10 mouse cellular contexts compared by ENCODE assay signal in the genomic region with DNA sequence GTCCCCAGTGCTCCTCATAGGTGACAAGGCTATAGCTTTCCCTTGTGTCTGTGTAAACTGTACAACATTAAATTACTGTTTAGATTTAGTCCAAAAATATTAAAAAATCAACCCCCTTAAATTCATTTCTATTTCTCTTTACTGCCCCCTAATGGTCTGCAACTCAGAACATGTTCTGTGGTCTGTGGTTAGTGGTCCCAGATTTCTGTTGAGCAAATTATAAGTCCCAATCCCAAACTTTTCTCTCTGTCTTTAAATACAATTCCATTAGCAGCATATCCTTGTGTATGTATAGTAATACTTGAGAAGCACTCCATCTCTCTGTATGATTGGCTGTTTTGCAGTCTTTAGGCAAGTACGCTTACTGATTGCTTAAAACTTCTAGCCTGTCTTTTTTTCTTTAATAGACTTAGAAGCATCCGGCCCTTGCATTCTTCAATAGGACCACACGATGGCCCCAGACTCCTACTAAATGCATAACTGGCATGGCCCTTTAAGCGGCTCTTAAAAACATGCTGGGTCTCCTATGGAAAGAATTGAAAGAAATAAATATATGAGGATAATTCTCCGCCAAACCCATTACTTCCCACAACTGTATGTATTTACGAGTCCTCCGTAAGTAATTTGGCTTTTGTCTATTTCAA. TPM values are rescaled to one million over a fixed set of nuclear protein-coding genes. Genes with fewer than 3 reads are reported as not detected.
DNase-seq lines count a peak whose midpoint lies in the region; ATAC-seq and TF ChIP-seq lines count a peak whose summit lies in the region.
"Had no signal": no experiment of that assay in that cellular context is flagged by ENCODE, and none has a peak within 500 bp of the region (broad histone marks: within the 10 kb centered on the region; RNA-seq: fewer than 3 reads in every experiment).

No protein-coding gene starts in this region.

- H3K36me3 ChIP-seq in embryonic facial prominence, embryonic 10.5 days (replicated peaks), result no peaks in the 10 kb centered on the region
- no peaks in the 10 kb centered on the region for H3K36me3 ChIP-seq in lung, embryonic 14.5 days (ENCODE audit: insufficient read depth)
- H3K36me3 ChIP-seq: embryonic facial prominence, embryonic 15.5 days; liver, embryonic 15.5 days had no signal

- H3K27me3 ChIP-seq in embryonic facial prominence, embryonic 10.5 days (replicated peaks; ENCODE audit: low read depth, poor library complexity, severe bottlenecking), result no peaks in the 10 kb centered on the region
- no peaks in the 10 kb centered on the region for H3K27me3 ChIP-seq in lung, embryonic 14.5 days (ENCODE audit: insufficient read depth, low read length)
- H3K27me3 ChIP-seq: embryonic facial prominence, embryonic 15.5 days; liver, embryonic 15.5 days had no signal

- TF ChIP-seq POLR2A in lung, adult 2 months (IDR thresholded peaks at IDR 0.05; ENCODE audit: borderline replicate concordance, extremely low read depth, low read depth, low read length), result no peak

- peak; percentile 6 to 10 for DNase-seq in lung, adult 18-20 months
- no peak for DNase-seq in lung, adult 2 months
- peak; percentile 54 for DNase-seq in Muller cell, postnatal 12 days (ENCODE audit: inconsistent ontology term)
- peak; percentile 39 for DNase-seq in embryonic facial prominence, embryonic 10.5 days (ENCODE audit: low spot score)
- peak; percentile 45 for DNase-seq in kidney, adult 18-20 months
- peak; percentile 84 for DNase-seq in lung, embryonic 14.5 days
- peak; percentile 72 to 75 for DNase-seq in right cerebral cortex, adult 2 months (ENCODE audit: low spot score in 2 of 2)
- no peak for DNase-seq in gastrocnemius, adult 8-10 months (ENCODE audit: low spot score in 2 of 2)

- no peak overlapping the region for H3K4me3 ChIP-seq in lung, adult 2 months (replicated peaks; ENCODE audit: extremely low read depth, low read depth, low read length)
- no peak overlapping the region for H3K4me3 ChIP-seq in embryonic facial prominence, embryonic 10.5 days
- no peak overlapping the region for H3K4me3 ChIP-seq in lung, embryonic 14.5 days (ENCODE audit: low read depth, low read length)
- H3K4me3 ChIP-seq: embryonic facial prominence, embryonic 15.5 days; liver, embryonic 15.5 days had no signal

- TF ChIP-seq CTCF in lung, adult 2 months (IDR thresholded peaks at IDR 0.05; ENCODE audit: insufficient read depth, low read length), result no peak
- TF ChIP-seq CTCF in lung, embryonic 14.5 days (IDR thresholded peaks at IDR 0.05; ENCODE audit: low read depth), result peak; percentile 58

- no peak overlapping the region for H3K9ac ChIP-seq in lung, embryonic 14.5 days
- H3K9ac ChIP-seq: embryonic facial prominence, embryonic 15.5 days; liver, embryonic 15.5 days had no signal

- no peak overlapping the region for H3K4me2 ChIP-seq in lung, embryonic 14.5 days
- H3K4me2 ChIP-seq: embryonic facial prominence, embryonic 15.5 days; liver, embryonic 15.5 days had no signal

- peak; percentile 56; the same call in 1 of the 2 replicates for ATAC-seq in lung, embryonic 14.5 days (ENCODE audit: insufficient read depth)

- H3K27ac ChIP-seq in embryonic facial prominence, embryonic 10.5 days (replicated peaks), result no peak overlapping the region
- H3K27ac ChIP-seq in lung, embryonic 14.5 days (ENCODE audit: low read depth), result no peak overlapping the region
- H3K27ac ChIP-seq: embryonic facial prominence, embryonic 15.5 days; liver, embryonic 15.5 days had no signal

- no peaks in the 10 kb centered on the region for H3K4me1 ChIP-seq in lung, adult 2 months (ENCODE audit: control insufficient read depth, insufficient read depth, low read length)
- H3K4me1 ChIP-seq in embryonic facial prominence, embryonic 10.5 days, result no peaks in the 10 kb centered on the region
- no peaks in the 10 kb centered on the region for H3K4me1 ChIP-seq in lung, embryonic 14.5 days (ENCODE audit: insufficient read depth)
- H3K4me1 ChIP-seq: embryonic facial prominence, embryonic 15.5 days; liver, embryonic 15.5 days had no signal

- no peaks in the 10 kb centered on the region for H3K9me3 ChIP-seq in embryonic facial prominence, embryonic 10.5 days
- H3K9me3 ChIP-seq in lung, embryonic 14.5 days (ENCODE audit: low read depth, low read length), result no peaks in the 10 kb centered on the region
- H3K9me3 ChIP-seq: embryonic facial prominence, embryonic 15.5 days; liver, embryonic 15.5 days had no signal

- WGBS in lung, adult 2 months, result 40% methylated on average over 7 of the region's 7 CpGs
- WGBS in embryonic facial prominence, embryonic 10.5 days, result 54% methylated on average over 7 of the region's 7 CpGs
- WGBS in lung, embryonic 14.5 days, result 47% methylated on average over 7 of the region's 7 CpGs

RNA-seq across cellular contexts. Expression of gene Pfkp, which starts 40.3 kb away (rescaled TPM):
- polyA plus RNA-seq in lung, adult 2 months (2012; rRNA removed), result 60.3 and 79.6 TPM in 2 replicates
- polyA plus RNA-seq in embryonic facial prominence, embryonic 10.5 days (2016; fragmentation: Nextera tagmentation; extraction: Ambion mirVana), result 12.5 and 13.2 TPM in 2 replicates
- polyA plus RNA-seq in lung, embryonic 14.5 days (2014; fragmentation: Nextera tagmentation; extraction: Ambion mirVana), result 20.0 and 20.8 TPM in 2 replicates
- 1 to 10 TPM; 1.2 to 3.3 (median 3.2) TPM for total RNA-seq in gastrocnemius, adult 8-10 months (2022)

Comparison
In these comparisons a context has a peak if more than half of its experiments do, and no peak if none do; other contexts are left out.
1. DNase-seq: peak in lung, adult 18-20 months (2 of 2), Muller cell, postnatal 12 days (single experiment), embryonic facial prominence, embryonic 10.5 days (single experiment), kidney, adult 18-20 months (single experiment), lung, embryonic 14.5 days (single experiment) and right cerebral cortex, adult 2 months (2 of 2); none in lung, adult 2 months (single experiment) and gastrocnemius, adult 8-10 months (0 of 2).